Mouse (Mus musculus): ENCODE data around the gene Dysf.

DNA sequence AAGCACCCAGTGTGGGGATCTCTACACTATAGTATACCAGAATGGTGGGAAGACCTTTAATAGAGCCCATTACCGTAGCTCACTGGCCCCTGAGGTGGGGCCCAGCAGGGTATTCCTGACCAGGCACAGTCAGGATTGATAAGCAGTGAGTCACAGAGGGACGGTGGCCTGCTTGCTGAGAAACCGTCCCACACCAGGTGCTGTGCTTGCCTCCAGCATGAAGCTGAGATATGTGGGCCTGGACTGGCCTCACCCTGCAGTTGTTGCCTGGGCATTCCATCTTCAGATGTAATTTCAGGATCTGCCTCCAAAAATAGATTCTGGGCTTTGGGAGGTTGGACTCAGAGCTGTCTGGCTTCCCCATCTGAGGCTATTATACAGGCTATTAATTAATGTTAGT is 13.6 kb downstream of the Dysf start:
- TF ChIP-seq MEF2A (IDR thresholded peaks at IDR 0.05; ENCODE audit: extremely low read depth, insufficient replicate concordance, low read depth, low read length, poor library complexity, severe bottlenecking), result no peak
- no peak for TF ChIP-seq TCF12 (IDR thresholded peaks at IDR 0.05; ENCODE audit: low read depth, low read length)
- TF ChIP-seq CTCF (IDR thresholded peaks at IDR 0.05 in 2 of 3, conservative IDR thresholded peaks at IDR 0.05 in 1 of 3; ENCODE audit: control insufficient read depth in 1 of 3, insufficient read depth in 1 of 3, low read depth in 2 of 3, low read length in 3 of 3, poor library complexity in 1 of 3, severe bottlenecking in 1 of 3), result no peak
- TF ChIP-seq E2F4 (IDR thresholded peaks at IDR 0.05; ENCODE audit: borderline replicate concordance, low read depth, low read length), result no peak
- TF ChIP-seq MAX (IDR thresholded peaks at IDR 0.05; ENCODE audit: low read length), result no peak
- TF ChIP-seq HCFC1 (IDR thresholded peaks at IDR 0.05; ENCODE audit: low read depth, low read length), result no peak
- TF ChIP-seq MAZ (IDR thresholded peaks at IDR 0.05; ENCODE audit: low read depth, low read length), result no peak
